Mouse (Mus musculus): ENCODE measurements around the gene Spata48. TPM values are rescaled to one million over a fixed set of nuclear protein-coding genes. Genes with fewer than 3 reads are reported as not detected.

Gene Spata48
- 0.84 and 3.0 TPM in 2 replicates for total RNA-seq (2023)

DNA sequence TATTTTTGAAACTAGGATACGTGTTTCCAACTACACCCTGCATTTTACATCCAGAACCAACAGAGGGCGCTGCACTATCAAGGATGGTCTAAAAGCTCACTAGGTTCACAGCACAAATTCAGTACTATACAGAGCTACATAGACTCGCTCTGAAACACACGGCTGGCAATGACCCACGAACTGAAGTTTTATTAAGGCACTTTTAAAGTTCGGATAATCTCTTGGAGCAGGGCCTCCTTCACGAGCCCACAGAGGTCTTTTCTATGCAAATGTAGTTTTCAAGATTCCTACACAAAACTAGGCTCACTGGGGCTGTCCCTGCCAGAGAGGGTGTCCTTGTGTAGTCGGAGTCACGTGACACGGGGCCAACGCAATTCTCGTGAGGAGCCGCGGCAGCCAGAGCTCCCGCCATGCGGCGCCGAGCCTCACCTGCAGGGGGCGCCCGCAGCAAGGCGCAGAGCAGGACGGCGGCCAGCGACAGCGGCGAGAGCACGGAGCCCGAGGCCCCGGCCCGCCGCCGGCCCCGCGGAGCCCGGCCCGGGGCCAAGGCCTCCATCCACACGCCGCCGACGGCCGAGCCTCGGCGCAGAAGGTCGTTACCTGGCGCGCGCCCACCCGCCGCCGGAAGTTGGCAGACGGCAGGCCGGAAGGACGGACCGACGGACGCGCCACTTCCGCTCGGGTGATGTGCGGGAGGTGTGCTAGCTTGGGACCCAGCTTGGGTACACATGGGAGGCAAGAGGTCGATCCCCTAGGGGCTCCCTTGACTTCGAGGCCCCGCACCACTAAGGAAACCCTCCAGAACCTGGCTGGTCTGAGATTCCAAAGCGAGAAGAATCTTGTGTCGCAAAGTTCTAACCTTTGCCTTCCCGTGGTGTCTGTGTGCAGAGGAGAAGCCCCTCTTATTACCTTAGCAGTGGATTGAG is at the start of gene Spata48, which contains the start of gene Zpbp:
Gene Spata48 (plus strand): TSS at position 460 of the 926 bp plus-strand sequence.
Gene Zpbp (minus strand): TSS at position 774 of the 926 bp plus-strand sequence.

Other genes starting within 250 kb of the Spata48 start
- gene Zpbp, start 314 bp downstream of the Spata48 start, total RNA-seq (2023) = 0.09 and 0.18 TPM in 2 replicates
- not detected in 2 replicates for gene 4930512M02Rik, start 165.7 kb downstream of the Spata48 start, total RNA-seq (2023)
- gene Ikzf1, start 222.9 kb downstream of the Spata48 start, total RNA-seq (2023) = 214 and 231 TPM in 2 replicates

All from neutrophil, adult 65 days (primary cell).